Mouse (Mus musculus) embryo, embryonic 9.5 days (tissue): Measurements from ENCODE around the gene Acsbg1.

Experiments used
- DNase-seq: peaks from one replicate; pipeline ENCODE4 v3.0.0-alpha.2; 2017; ENCODE audit errors: extremely low spot score

Gene Acsbg1

DNA sequence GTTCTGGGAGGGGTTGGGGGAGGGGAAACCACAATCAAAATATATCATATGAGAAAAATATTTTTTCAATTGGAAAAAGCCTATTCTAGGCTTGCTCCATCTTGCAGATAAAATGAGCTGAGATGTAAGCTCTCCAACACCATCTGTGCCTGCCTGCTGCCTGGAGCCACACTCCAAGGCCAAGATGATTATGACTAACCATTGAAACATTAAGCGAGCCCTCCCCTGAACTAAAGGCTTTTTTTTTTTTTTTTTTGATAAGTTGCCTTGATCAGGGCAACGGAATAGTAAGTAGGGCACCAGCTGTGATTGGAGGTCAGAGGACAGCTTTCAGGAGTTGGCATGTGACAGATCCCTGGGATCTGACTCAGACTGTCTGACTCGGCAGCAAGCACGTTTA lies 6.8 kb upstream of the Acsbg1 start:
- no peak for DNase-seq

DNA sequence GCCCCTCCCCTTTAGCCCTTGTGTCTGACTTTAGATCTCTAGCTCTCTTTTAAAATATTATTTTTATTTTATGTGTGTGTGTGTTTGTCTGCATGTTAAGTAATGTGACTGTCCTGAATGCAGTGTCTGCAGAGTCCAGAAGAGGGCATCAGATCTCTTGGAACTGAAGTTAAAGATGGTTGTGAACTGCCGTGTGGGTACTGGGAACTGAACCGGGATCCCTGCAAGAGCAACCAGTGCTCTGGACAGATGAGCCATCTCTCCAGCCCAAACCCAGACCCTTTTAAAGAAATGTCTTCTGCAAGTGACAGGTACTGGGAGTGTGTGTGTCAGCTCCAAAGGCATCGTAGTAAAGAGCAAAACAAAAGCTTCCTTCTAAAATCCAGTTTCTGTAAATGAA lies 4.4 kb upstream of the Acsbg1 start:
- no peak for DNase-seq

DNA sequence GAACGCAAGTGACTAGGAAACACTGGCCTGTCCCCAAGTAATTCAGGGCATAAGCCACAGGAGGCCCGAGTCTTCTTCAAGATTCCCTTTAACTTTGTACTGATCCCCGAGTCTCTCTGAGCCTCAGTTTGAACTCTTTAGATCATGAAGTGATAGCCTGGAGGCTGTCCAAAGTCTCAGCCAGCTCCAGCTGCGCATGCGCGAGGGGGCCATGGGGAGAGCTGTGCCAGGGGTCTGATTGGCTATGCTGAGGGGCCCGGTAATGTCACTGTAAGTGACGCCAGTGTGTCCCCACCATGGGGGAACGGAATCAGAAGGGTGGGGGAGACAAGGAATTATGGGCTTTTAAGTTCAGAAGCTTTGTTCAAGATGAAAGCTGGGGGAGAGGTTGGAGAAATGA lies 2.7 kb upstream of the Acsbg1 start:
- DNase-seq: no peak

- no peak for DNase-seq
Measured at GRCm38 (mm10) chr9:54658773-54659172, 2.9 kb downstream of the Acsbg1 start.

DNA sequence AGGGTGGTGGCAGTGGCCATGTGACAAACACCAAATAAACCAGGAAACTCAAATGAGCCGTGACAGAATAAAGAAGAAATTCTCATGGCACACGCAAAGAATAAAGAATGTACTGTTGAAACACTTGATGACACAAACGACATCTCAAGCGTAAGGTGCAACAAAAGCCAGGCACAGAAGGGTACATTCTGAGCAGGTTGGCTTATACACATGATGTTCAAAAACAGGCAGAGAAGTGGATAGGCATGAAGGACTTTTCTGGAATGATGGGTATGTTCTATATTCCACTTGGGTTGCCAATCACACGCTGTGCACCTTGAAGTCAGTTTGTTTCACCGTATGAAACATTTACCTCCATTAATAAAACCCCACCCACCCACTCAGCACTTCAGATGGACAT lies 5.3 kb downstream of the Acsbg1 start:
- no peak for DNase-seq

- DNase-seq: no peak
Measured at GRCm38 (mm10) chr9:54655846-54656245, 5.8 kb downstream of the Acsbg1 start.

- DNase-seq: no peak
Measured at GRCm38 (mm10) chr9:54652778-54653177, 8.9 kb downstream of the Acsbg1 start.

- DNase-seq: no peak
Measured at GRCm38 (mm10) chr9:54649360-54649759, 12.3 kb downstream of the Acsbg1 start.

- DNase-seq: no peak
Measured at GRCm38 (mm10) chr9:54647456-54647855, 14.2 kb downstream of the Acsbg1 start.

DNA sequence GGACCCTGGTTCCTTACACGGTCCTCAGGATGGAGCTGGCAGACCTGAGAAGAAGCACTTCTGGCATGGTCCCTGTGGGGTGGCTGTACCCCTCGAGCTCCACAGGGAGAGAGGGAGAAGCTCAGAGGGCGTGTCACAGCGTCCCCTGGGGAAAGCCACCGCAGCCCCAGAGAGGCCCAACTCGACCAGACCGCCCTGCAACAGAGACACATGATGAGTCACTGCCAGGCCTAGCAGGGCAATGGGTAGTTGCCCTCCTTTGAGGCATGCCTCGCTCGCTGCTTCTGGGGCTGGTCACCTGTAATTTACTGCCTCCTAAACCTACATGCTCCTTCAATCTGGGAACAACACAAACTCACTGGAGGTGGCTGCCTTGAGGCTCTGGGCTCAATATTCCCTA lies 15.4 kb downstream of the Acsbg1 start:
- DNase-seq: no peak

GRCm38 (mm10) chr9:54645530-54645929 lies 16.1 kb downstream of the Acsbg1 start:
- DNase-seq: no peak

DNA sequence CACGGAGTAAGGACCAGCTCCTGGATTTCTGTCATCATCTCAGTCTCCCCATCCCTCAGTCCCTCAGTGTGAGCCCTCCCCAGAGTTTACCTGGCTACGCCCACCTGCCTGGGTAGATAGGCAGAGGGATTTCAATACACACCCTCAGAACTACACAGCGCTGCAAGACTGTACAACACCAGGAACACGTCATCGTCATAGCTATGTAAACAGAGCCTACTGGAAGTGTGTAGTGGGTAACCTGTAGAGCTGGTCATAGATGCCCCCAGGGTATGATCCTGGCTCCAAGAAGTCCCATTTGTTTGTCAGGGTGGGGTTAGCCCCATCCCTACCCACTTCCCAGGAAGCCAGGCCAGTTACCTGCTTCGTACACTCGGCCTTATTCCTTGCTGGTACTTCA lies 18.5 kb downstream of the Acsbg1 start:
- DNase-seq: no peak

DNA sequence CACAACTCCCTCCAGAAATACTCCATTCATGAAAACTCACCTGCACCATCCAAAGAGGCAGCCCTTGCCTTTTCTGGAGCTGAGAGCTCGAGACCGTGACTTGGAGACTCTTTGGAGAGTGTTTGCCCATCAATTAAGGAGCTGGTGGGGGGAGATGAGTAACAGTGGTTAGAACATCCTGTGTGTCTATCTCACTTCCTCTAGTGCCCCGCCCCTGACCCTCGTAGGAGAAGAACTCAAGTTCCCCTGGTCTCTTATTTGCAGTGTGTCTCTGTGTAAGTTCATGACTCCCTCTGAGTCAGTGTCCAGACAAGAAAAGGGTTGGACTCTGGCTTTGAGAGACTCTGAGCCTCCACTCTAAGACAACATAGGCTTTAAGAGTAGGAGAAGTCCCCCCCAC lies 19.1 kb downstream of the Acsbg1 start:
- DNase-seq: no peak

DNA sequence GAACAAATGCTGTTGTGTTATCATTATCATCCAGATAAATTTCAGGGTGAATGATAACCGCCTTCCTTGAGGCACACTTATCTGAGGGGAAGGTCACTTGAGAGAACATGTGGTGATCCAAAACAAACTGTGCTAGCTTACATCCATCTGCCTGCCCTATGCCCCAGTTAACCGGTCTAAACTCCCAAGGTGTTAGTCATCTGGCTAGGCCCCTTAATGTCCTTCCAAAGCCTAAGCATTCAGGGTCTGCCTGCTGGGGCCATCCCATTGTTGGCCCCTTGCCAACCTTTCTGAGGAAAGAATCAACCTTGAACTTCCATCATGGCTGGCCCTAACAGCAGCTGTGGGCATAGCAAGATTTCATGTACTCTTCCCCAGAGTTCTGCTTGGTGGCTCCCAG lies 19.5 kb downstream of the Acsbg1 start:
- DNase-seq: no peak

DNA sequence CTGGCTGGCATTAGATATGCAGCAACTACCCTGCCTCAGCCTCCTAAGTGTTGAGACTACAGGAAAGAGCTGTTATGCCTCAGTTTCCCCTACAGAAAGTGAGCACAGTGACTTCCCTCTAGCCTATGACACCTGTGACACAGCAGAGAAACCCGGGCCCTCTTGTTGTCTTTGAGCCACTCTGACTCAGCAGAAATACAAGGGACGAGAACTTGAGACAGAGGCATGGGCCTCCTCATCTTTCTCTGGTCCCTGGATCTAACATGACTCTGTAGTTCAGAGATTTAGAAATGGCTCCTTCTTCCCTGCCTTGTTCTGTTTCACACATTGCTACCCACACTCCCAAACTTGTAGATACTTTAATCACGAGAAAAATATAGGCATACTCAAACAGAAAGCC lies 20.1 kb downstream of the Acsbg1 start:
- DNase-seq: no peak

- DNase-seq: no peak
Measured at GRCm38 (mm10) chr9:54639192-54639591, 22.5 kb downstream of the Acsbg1 start.

DNA sequence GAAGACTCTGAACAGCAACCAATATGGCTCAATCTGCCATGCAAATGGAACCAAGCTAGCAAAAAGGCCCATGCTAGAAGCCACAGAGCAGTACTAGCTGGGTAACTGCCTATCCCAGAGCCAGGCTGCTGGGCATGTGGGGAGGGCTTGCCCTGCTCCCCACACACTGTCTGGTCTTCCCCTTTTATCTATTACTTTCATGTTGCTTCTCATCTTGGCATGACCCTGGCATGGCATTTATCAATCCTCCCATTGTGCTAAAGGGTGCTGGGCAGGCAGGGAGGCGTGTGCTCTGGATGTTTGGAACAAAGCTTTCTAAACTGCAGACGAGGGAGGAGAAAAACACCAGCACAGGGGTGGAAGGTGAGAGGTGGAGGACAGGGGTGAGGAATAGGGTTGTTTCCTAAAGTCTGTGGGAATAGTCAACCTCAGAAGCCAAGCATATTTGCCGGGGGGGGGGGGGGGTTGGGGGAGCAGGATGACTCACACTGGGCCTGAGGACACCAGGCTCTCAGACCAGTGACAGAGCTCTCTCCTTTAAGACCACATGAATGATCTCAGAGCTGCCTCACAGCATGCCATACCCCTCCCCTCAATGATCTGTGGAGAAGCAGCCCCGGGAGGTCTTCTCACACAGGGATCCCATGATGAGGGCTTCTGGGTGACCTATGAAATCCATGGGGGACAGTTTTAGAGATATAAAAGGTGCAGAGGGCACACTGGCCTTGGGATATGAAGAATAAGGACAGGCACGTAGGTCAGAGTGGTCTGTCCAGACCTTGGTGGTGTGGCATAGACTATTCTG lies 24.0 kb downstream of the Acsbg1 start:
- no peak for DNase-seq

GRCm38 (mm10) chr9:54633401-54633800 lies 28.3 kb downstream of the Acsbg1 start:
- no peak for DNase-seq

DNA sequence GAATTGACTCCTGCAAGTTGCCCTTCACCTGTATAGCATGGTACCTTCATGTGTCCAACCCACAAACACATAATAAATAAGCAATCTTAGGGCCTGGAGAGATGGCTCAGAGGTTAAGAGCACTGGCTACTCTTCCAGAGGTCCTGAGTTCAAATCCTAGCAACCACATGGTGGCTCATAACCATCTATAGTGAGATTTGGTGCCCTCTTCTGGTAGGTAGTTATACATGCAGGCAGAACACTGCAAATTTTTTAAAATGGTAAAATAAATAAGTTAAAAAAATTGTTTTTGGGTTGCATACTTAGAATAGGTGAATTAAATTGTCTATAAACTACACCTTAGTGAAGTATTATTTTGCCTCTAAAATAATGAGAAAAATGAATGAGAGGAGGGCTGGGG lies 30.8 kb downstream of the Acsbg1 start:
- DNase-seq: no peak

DNA sequence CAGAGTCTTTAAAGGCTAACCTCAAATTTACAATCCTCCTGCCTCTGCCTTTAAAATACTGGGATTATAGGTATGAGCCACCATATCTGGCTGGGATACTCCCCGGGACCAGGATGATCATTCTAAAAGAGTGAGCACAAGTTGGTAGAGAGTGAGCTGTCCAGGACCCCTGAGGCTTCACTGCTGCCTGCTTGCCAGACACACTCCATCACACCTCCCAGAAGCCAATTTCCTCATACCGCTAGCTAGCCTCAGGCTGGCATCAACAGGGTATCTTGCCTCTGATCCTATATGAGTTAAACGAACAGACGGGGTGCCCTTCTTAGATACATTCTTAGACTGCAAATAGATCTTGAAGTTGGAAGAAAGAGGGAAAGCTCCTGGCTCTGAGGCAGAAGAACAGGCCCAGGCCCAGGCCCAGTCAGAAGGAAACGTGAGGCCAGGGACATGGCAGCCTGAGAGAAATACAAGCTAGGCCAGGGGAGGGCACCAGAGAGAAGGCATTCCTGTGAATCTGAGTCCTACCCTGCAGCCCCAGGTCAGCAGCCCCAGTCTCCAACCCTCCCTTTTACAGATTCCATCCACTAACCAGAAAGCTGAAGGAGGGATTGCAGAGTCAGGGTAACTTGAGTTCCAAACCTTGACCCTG lies 31.9 kb downstream of the Acsbg1 start:
- DNase-seq: no peak

GRCm38 (mm10) chr9:54628752-54629151 lies 32.9 kb downstream of the Acsbg1 start:
- no peak for DNase-seq

DNA sequence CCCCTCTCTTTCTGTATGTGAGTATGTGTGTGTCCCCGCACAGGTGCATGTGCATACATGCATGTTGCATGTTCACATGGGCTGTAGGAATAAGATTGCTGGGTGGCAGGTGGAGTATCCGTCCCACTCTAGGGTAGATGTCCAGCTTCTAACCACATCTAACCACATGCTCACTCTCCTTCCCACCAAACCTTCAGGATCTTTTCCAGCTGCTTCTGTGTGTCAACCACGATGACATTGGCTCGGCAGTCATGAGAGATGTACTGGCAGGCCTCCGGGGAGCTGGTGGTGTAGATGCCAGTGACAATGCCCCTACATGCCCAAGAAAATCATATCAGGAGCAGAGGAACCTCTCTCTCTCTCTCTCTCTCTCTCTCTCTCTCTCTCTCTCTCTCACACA lies 34.4 kb downstream of the Acsbg1 start:
- no peak for DNase-seq

DNA sequence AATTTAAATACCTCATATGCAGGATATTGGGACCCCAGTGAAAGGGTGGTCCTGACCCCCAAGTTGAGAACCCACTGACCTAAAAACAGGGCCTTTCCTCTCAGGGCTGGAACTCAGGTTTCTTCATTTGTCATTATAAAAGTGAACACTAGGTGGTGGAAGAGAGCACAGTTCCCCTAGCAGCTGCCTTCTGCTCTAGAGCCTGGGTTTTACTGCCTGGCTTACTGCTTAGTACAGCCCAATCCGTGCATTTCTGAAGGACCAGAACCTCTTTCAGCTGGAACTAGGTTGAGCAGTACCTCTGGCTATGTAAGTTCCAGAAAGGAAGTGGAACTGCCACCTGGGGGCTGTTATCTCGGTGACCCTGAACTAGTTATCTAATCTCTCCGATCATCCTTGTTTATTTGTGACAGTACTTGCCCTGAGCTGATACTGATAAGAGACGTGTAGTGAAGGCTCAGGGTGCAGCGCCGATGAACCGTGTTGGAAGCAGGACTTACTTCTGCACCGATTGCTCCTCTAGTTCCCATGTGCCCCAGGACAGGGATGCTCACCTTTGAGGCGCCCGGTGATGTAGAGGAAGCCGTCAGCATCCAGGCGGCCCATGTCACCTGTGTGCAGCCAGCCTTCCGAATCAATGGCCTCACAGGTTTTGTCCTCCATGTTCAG lies 47.4 kb downstream of the Acsbg1 start:
- peak; percentile 64 for DNase-seq
